Mouse (Mus musculus): ENCODE results near the gene 6030498E09Rik. TPM values are rescaled to one million over a fixed set of nuclear protein-coding genes. Genes with fewer than 3 reads are reported as not detected.

Gene 6030498E09Rik
- polyA plus RNA-seq, 1 experiment = not detected

GRCm38 (mm10) chrX:38771453-38771852 is 1.0 kb upstream of the 6030498E09Rik start:
- TF ChIP-seq MYOD1 (IDR thresholded peaks at IDR 0.05; ENCODE audit: control insufficient read depth, insufficient read length, low read depth) (no peak), USF1 (IDR thresholded peaks at IDR 0.05; ENCODE audit: low read depth) (no peak), FOSL1 (IDR thresholded peaks at IDR 0.05; ENCODE audit: insufficient read depth, low read length, poor library complexity, severe bottlenecking) (no peak), CEBPB (IDR thresholded peaks at IDR 0.05; ENCODE audit: low read depth) (no peak), MYOG (IDR thresholded peaks at IDR 0.05; ENCODE audit: control insufficient read depth, extremely low read depth, insufficient read length) (no peak), CTCF (IDR thresholded peaks at IDR 0.05; ENCODE audit: control insufficient read depth, insufficient read depth, insufficient read length) (no peak), MAX (IDR thresholded peaks at IDR 0.05) (no peak)
- no peak overlapping the region for H3K4me3 ChIP-seq (ENCODE audit: insufficient read depth, poor library complexity, severe bottlenecking)

GRCm38 (mm10) chrX:38771886-38772285 is 585 bp upstream of the 6030498E09Rik start:
- Histone ChIP-seq H3K79me2 (ENCODE audit: control insufficient read depth, insufficient read depth) (no peaks in the 10 kb centered on the region), H3K27me3 (ENCODE audit: control insufficient read depth, insufficient read depth, insufficient read length) (no peaks in the 10 kb centered on the region), H3K79me3 (ENCODE audit: low read depth) (no peaks in the 10 kb centered on the region), H3K36me3 (ENCODE audit: control insufficient read depth, insufficient read depth) (no peaks in the 10 kb centered on the region), H3K4me3 (ENCODE audit: insufficient read depth, poor library complexity, severe bottlenecking) (no peak overlapping the region), H3ac (ENCODE audit: control insufficient read depth, insufficient read length, low read depth) (no peak overlapping the region)
- TF ChIP-seq MAX (IDR thresholded peaks at IDR 0.05) (no peak), CEBPB (IDR thresholded peaks at IDR 0.05; ENCODE audit: low read depth) (no peak), MYOD1 (IDR thresholded peaks at IDR 0.05; ENCODE audit: control insufficient read depth, insufficient read length, low read depth) (no peak), CTCF (IDR thresholded peaks at IDR 0.05; ENCODE audit: control insufficient read depth, insufficient read depth, insufficient read length) (no peak), FOSL1 (IDR thresholded peaks at IDR 0.05; ENCODE audit: insufficient read depth, low read length, poor library complexity, severe bottlenecking) (no peak), USF1 (IDR thresholded peaks at IDR 0.05; ENCODE audit: low read depth) (no peak), MYOG (IDR thresholded peaks at IDR 0.05; ENCODE audit: control insufficient read depth, extremely low read depth, insufficient read length) (no peak)

More at GRCm38 (mm10) chrX:38771453-38771852, 1.0 kb upstream of the 6030498E09Rik start:
- H3K27me3 ChIP-seq (ENCODE audit: control insufficient read depth, insufficient read depth, insufficient read length) = no peaks in the 10 kb centered on the region
- no peaks in the 10 kb centered on the region for H3K79me2 ChIP-seq (ENCODE audit: control insufficient read depth, insufficient read depth)
- H3K36me3 ChIP-seq (ENCODE audit: control insufficient read depth, insufficient read depth) = no peaks in the 10 kb centered on the region
- H3ac ChIP-seq (ENCODE audit: control insufficient read depth, insufficient read length, low read depth) = no peak overlapping the region
- no peaks in the 10 kb centered on the region for H3K79me3 ChIP-seq (ENCODE audit: low read depth)

- H3K79me3 ChIP-seq (ENCODE audit: low read depth) = no peaks in the 10 kb centered on the region
- H3ac ChIP-seq (ENCODE audit: control insufficient read depth, insufficient read length, low read depth) = no peak overlapping the region
- no peaks in the 10 kb centered on the region for H3K36me3 ChIP-seq (ENCODE audit: control insufficient read depth, insufficient read depth)
- no peaks in the 10 kb centered on the region for H3K27me3 ChIP-seq (ENCODE audit: control insufficient read depth, insufficient read depth, insufficient read length)
- H3K4me3 ChIP-seq (ENCODE audit: insufficient read depth, poor library complexity, severe bottlenecking) = no peak overlapping the region
- H3K79me2 ChIP-seq (ENCODE audit: control insufficient read depth, insufficient read depth) = no peaks in the 10 kb centered on the region
- TF ChIP-seq CEBPB (IDR thresholded peaks at IDR 0.05; ENCODE audit: low read depth) = no peak
- TF ChIP-seq MYOG (IDR thresholded peaks at IDR 0.05; ENCODE audit: control insufficient read depth, extremely low read depth, insufficient read length) = no peak
- no peak for TF ChIP-seq USF1 (IDR thresholded peaks at IDR 0.05; ENCODE audit: low read depth)
- no peak for TF ChIP-seq CTCF (IDR thresholded peaks at IDR 0.05; ENCODE audit: control insufficient read depth, insufficient read depth, insufficient read length)
- no peak for TF ChIP-seq MAX (IDR thresholded peaks at IDR 0.05)
- no peak for TF ChIP-seq MYOD1 (IDR thresholded peaks at IDR 0.05; ENCODE audit: control insufficient read depth, insufficient read length, low read depth)
- TF ChIP-seq FOSL1 (IDR thresholded peaks at IDR 0.05; ENCODE audit: insufficient read depth, low read length, poor library complexity, severe bottlenecking) = no peak
Measured at GRCm38 (mm10) chrX:38794373-38794772, 21.9 kb downstream of the 6030498E09Rik start.

GRCm38 (mm10) chrX:38813934-38814333 is 41.5 kb downstream of the 6030498E09Rik start:
- Histone ChIP-seq H3K4me3 (ENCODE audit: insufficient read depth, poor library complexity, severe bottlenecking) (no peak overlapping the region), H3K79me3 (ENCODE audit: low read depth) (no peaks in the 10 kb centered on the region), H3K27me3 (ENCODE audit: control insufficient read depth, insufficient read depth, insufficient read length) (no peaks in the 10 kb centered on the region), H3ac (ENCODE audit: control insufficient read depth, insufficient read length, low read depth) (no peak overlapping the region), H3K79me2 (ENCODE audit: control insufficient read depth, insufficient read depth) (no peaks in the 10 kb centered on the region), H3K36me3 (ENCODE audit: control insufficient read depth, insufficient read depth) (no peaks in the 10 kb centered on the region)
- TF ChIP-seq MAX (IDR thresholded peaks at IDR 0.05) = no peak
- TF ChIP-seq CTCF (IDR thresholded peaks at IDR 0.05; ENCODE audit: control insufficient read depth, insufficient read depth, insufficient read length) = no peak
- TF ChIP-seq CEBPB (IDR thresholded peaks at IDR 0.05; ENCODE audit: low read depth) = no peak
- TF ChIP-seq MYOG (IDR thresholded peaks at IDR 0.05; ENCODE audit: control insufficient read depth, extremely low read depth, insufficient read length) = no peak
- TF ChIP-seq USF1 (IDR thresholded peaks at IDR 0.05; ENCODE audit: low read depth) = no peak
- TF ChIP-seq FOSL1 (IDR thresholded peaks at IDR 0.05; ENCODE audit: insufficient read depth, low read length, poor library complexity, severe bottlenecking) = no peak
- no peak for TF ChIP-seq MYOD1 (IDR thresholded peaks at IDR 0.05; ENCODE audit: control insufficient read depth, insufficient read length, low read depth)

GRCm38 (mm10) chrX:38816841-38817240 is 44.4 kb downstream of the 6030498E09Rik start:
- no peaks in the 10 kb centered on the region for H3K79me2 ChIP-seq (ENCODE audit: control insufficient read depth, insufficient read depth)
- H3K36me3 ChIP-seq (ENCODE audit: control insufficient read depth, insufficient read depth) = no peaks in the 10 kb centered on the region
- no peak overlapping the region for H3ac ChIP-seq (ENCODE audit: control insufficient read depth, insufficient read length, low read depth)
- H3K27me3 ChIP-seq (ENCODE audit: control insufficient read depth, insufficient read depth, insufficient read length) = no peaks in the 10 kb centered on the region
- H3K79me3 ChIP-seq (ENCODE audit: low read depth) = no peaks in the 10 kb centered on the region
- no peak for TF ChIP-seq MAX (IDR thresholded peaks at IDR 0.05)
- no peak for TF ChIP-seq MYOG (IDR thresholded peaks at IDR 0.05; ENCODE audit: control insufficient read depth, extremely low read depth, insufficient read length)
- no peak for TF ChIP-seq CTCF (IDR thresholded peaks at IDR 0.05; ENCODE audit: control insufficient read depth, insufficient read depth, insufficient read length)
- no peak for TF ChIP-seq USF1 (IDR thresholded peaks at IDR 0.05; ENCODE audit: low read depth)
- TF ChIP-seq CEBPB (IDR thresholded peaks at IDR 0.05; ENCODE audit: low read depth) = no peak
- no peak overlapping the region for H3K4me3 ChIP-seq (ENCODE audit: insufficient read depth, poor library complexity, severe bottlenecking)

- H3K36me3 ChIP-seq (ENCODE audit: control insufficient read depth, insufficient read depth) = no peaks in the 10 kb centered on the region
Measured at GRCm38 (mm10) chrX:38958571-38958970, 186.1 kb downstream of the 6030498E09Rik start.

More at GRCm38 (mm10) chrX:38958571-38958970, 186.1 kb downstream of the 6030498E09Rik start:
- Histone ChIP-seq H3ac (ENCODE audit: control insufficient read depth, insufficient read length, low read depth) (no peak overlapping the region), H3K4me3 (ENCODE audit: insufficient read depth, poor library complexity, severe bottlenecking) (no peak overlapping the region), H3K79me3 (ENCODE audit: low read depth) (no peaks in the 10 kb centered on the region), H3K27me3 (ENCODE audit: control insufficient read depth, insufficient read depth, insufficient read length) (no peaks in the 10 kb centered on the region), H3K79me2 (ENCODE audit: control insufficient read depth, insufficient read depth) (no peaks in the 10 kb centered on the region)
- TF ChIP-seq USF1 (IDR thresholded peaks at IDR 0.05; ENCODE audit: low read depth) (no peak), MYOG (IDR thresholded peaks at IDR 0.05; ENCODE audit: control insufficient read depth, extremely low read depth, insufficient read length) (no peak), CEBPB (IDR thresholded peaks at IDR 0.05; ENCODE audit: low read depth) (no peak), MAX (IDR thresholded peaks at IDR 0.05) (no peak), MYOD1 (IDR thresholded peaks at IDR 0.05; ENCODE audit: control insufficient read depth, insufficient read length, low read depth) (no peak), CTCF (IDR thresholded peaks at IDR 0.05; ENCODE audit: control insufficient read depth, insufficient read depth, insufficient read length) (no peak), FOSL1 (IDR thresholded peaks at IDR 0.05; ENCODE audit: insufficient read depth, low read length, poor library complexity, severe bottlenecking) (no peak)

Measured in C2C12 (cell line).